Mouse (Mus musculus): ENCODE results near the gene Pbxip1.

- TF ChIP-seq CTCF (IDR thresholded peaks at IDR 0.05; ENCODE audit: extremely low read depth, insufficient read depth, insufficient read length, insufficient replicate concordance) (no peak), POLR2A (IDR thresholded peaks at IDR 0.05; ENCODE audit: low read depth, low read length) (peak; percentile 46; the same call in 1 of the 2 replicates)
These were observed 24.8 kb upstream of the Pbxip1 start, which contains the start of gene Flad1 for GRCm38 (mm10) chr3:89411490-89412393.

Data from spleen, adult 2 months (tissue).